Mouse (Mus musculus) adrenal gland (tissue): ENCODE data around the gene Mnt.

Source experiments
- intact Hi-C: fragments of 180-260 bp; cut with DNase I; formaldehyde crosslinking; loops from one replicate; pipeline ENCODE4 v1.15.1; 2025
- long read RNA-seq, 2 experiments: library from polyadenylated mRNA; unstranded; transcript quantifications; one replicate each; pipeline ENCODE4 v2.0.0; 2020; ENCODE audit warnings: borderline replicate concordance in 1 of 2; ENCODE audit not compliant: insufficient replicate concordance in 1 of 2

Gene Mnt
- long read RNA-seq, experiment 1, partial matches to known transcripts, result 1 of 3 reads
- long read RNA-seq, experiment 1, other reads (novel, unspliced or antisense), result 2 of 3 reads
- long read RNA-seq, experiment 2, partial matches to known transcripts, result 5 of 6 reads
- long read RNA-seq, experiment 2, other reads (novel, unspliced or antisense), result 1 of 6 reads

GRCm38 (mm10) chr11:74830256-74831161 is at the start of gene Mnt:
TSS of gene Mnt (plus strand) at chr11:74830920.
- intact Hi-C loops, result no loop called here

GRCm38 (mm10) chr11:74792874-74793273 is 37.8 kb upstream of the Mnt start:
- intact Hi-C loops, result no loop called here

- intact Hi-C loops, result no loop called here
Measured at GRCm38 (mm10) chr11:74800658-74801057, 30.1 kb upstream of the Mnt start.

- intact Hi-C loops, result no loop called here
Measured at GRCm38 (mm10) chr11:74804081-74804627, 26.6 kb upstream of the Mnt start.

GRCm38 (mm10) chr11:74807246-74807882 is 23.4 kb upstream of the Mnt start:
- intact Hi-C loops, result no loop called here

- intact Hi-C loops, result no loop called here
Measured at GRCm38 (mm10) chr11:74808251-74808853, 22.4 kb upstream of the Mnt start.

GRCm38 (mm10) chr11:74810134-74810533 is 20.6 kb upstream of the Mnt start:
- intact Hi-C loops, result loop anchor here (5.0 kb wide), 1 partner anchor 37 kb away; no protein-coding TSS in a partner anchor

GRCm38 (mm10) chr11:74811027-74811426 is 19.7 kb upstream of the Mnt start:
- intact Hi-C loops, result loop anchor here (5.0 kb wide), 1 partner anchor 36 kb away; no protein-coding TSS in a partner anchor

- intact Hi-C loops, result loop anchor here (5.0 kb wide), 1 partner anchor 36 kb away; no protein-coding TSS in a partner anchor
Measured at GRCm38 (mm10) chr11:74811538-74811937, 19.2 kb upstream of the Mnt start.

GRCm38 (mm10) chr11:74815795-74816194 is 14.9 kb upstream of the Mnt start:
- intact Hi-C loops, result loop anchor here (5.0 kb wide), 1 partner anchor 183 kb away; no protein-coding TSS in a partner anchor

GRCm38 (mm10) chr11:74820921-74821320 is 9.8 kb upstream of the Mnt start:
- intact Hi-C loops, result loop anchor here (2.0 kb wide), 1 partner anchor 28 kb away; no protein-coding TSS in a partner anchor

- intact Hi-C loops, result loop anchor here (2.0 kb wide), 1 partner anchor 27 kb away; no protein-coding TSS in a partner anchor
Measured at GRCm38 (mm10) chr11:74821463-74821862, 9.3 kb upstream of the Mnt start.

- intact Hi-C loops, result no loop called here
Measured at GRCm38 (mm10) chr11:74822746-74823440, 7.8 kb upstream of the Mnt start.

- intact Hi-C loops, result no loop called here
Measured at GRCm38 (mm10) chr11:74826151-74826550, 4.6 kb upstream of the Mnt start.

GRCm38 (mm10) chr11:74826702-74827101 is 4.0 kb upstream of the Mnt start:
- intact Hi-C loops, result no loop called here

GRCm38 (mm10) chr11:74827791-74828403 is 2.8 kb upstream of the Mnt start:
- intact Hi-C loops, result no loop called here

- intact Hi-C loops, result no loop called here
Measured at GRCm38 (mm10) chr11:74828404-74828931, 2.3 kb upstream of the Mnt start.

- intact Hi-C loops, result no loop called here
Measured at GRCm38 (mm10) chr11:74828965-74829550, 1.7 kb upstream of the Mnt start.

- intact Hi-C loops, result no loop called here
Measured at GRCm38 (mm10) chr11:74829812-74830211, 908 bp upstream of the Mnt start.
